13 mouse cellular contexts compared by ENCODE assay signal in genomic region chr11:44666741-44667140, GRCm38 (mm10). TPM values are rescaled to one million over a fixed set of nuclear protein-coding genes. Genes with fewer than 3 reads are reported as not detected.
DNase-seq lines count a peak whose midpoint lies in the region; ATAC-seq and TF ChIP-seq lines count a peak whose summit lies in the region.
"Had no signal": no experiment of that assay in that cellular context is flagged by ENCODE, and none has a peak within 500 bp of the region (broad histone marks: within the 10 kb centered on the region; RNA-seq: fewer than 3 reads in every experiment).

No protein-coding gene starts in this region.

- H3K4me1 ChIP-seq in kidney, embryonic 14.5 days (ENCODE audit: control insufficient read depth, insufficient read depth, low read length): peaks cover 11% of the 10 kb centered on the region; the same call in 1 of the 2 replicates
- no peaks in the 10 kb centered on the region for H3K4me1 ChIP-seq in cortical plate, adult 2 months (ENCODE audit: control insufficient read depth, insufficient read depth, low read length)

- 42% methylated on average over 4 of the region's 4 CpGs for WGBS in kidney, embryonic 14.5 days

- ATAC-seq in kidney, embryonic 14.5 days (ENCODE audit: low FRiP score, low TSS enrichment): 0 out of 2 replicates have a peak, but pooled peaks have one; percentile 10
- ATAC-seq: activated CD4-positive, CD25-positive, alpha-beta regulatory T cell, adult 4 months had no signal

- H3K4me3 ChIP-seq in gastrocnemius, adult 2 months: no peak overlapping the region
- H3K4me3 ChIP-seq in kidney, embryonic 14.5 days (ENCODE audit: low read length): no peak overlapping the region
- H3K4me3 ChIP-seq in cortical plate, adult 2 months (ENCODE audit: insufficient read depth, low read length): no peak overlapping the region

- H3K36me3 ChIP-seq in kidney, embryonic 14.5 days (ENCODE audit: control insufficient read depth, insufficient read depth, low read length): no peaks in the 10 kb centered on the region

- intact Hi-C loops in gastrocnemius, adult 2 months (cut with DNase I): loop anchor here (10.0 kb wide), 1 partner anchor 58 kb away; no protein-coding TSS in a partner anchor

- no peak overlapping the region for H3K4me2 ChIP-seq in kidney, embryonic 14.5 days (replicated peaks; ENCODE audit: low read depth, low read length)

- peak; percentile 29 for TF ChIP-seq CTCF in gastrocnemius, adult 2 months (IDR thresholded peaks at IDR 0.05)
- TF ChIP-seq CTCF in cortical plate, adult 2 months (IDR thresholded peaks at IDR 0.05; ENCODE audit: extremely low read depth, insufficient read depth, low read length): 0 out of 2 replicates have a peak, but pooled peaks have one; percentile 0

- H3K27me3 ChIP-seq in kidney, embryonic 14.5 days (ENCODE audit: control insufficient read depth, insufficient read depth, low read length): no peaks in the 10 kb centered on the region

- H3K27ac ChIP-seq in gastrocnemius, adult 2 months: peak overlapping the region; percentile 79
- H3K27ac ChIP-seq in kidney, embryonic 14.5 days (ENCODE audit: low read depth, low read length): no peak overlapping the region; the same call in 1 of the 2 replicates
- H3K27ac ChIP-seq in cortical plate, adult 2 months (ENCODE audit: insufficient read depth, low read length): no peak overlapping the region

- no peak overlapping the region for H3K9ac ChIP-seq in kidney, embryonic 14.5 days (ENCODE audit: low read depth, low read length)

- no peak for TF ChIP-seq POLR2A in cortical plate, adult 2 months (IDR thresholded peaks at IDR 0.05; ENCODE audit: extremely low read depth, insufficient read depth, low read length)

- no peaks in the 10 kb centered on the region for H3K9me3 ChIP-seq in kidney, embryonic 14.5 days (ENCODE audit: control insufficient read depth, low read length)

- DNase-seq in gastrocnemius, adult 2 months: no peak
- no peak for DNase-seq in gastrocnemius, postnatal 4 days (ENCODE audit: low spot score in 2 of 2)
- DNase-seq in kidney, adult 18-20 months: no peak
- DNase-seq in 3T3-L1 (ENCODE audit: low read depth, low spot score): peak; percentile 55
- no peak for DNase-seq in spleen, adult 12 weeks (ENCODE audit: low spot score)
- no peak for DNase-seq in spleen, postnatal 36 days (ENCODE audit: low spot score in 2 of 2)
- DNase-seq: cerebellum, adult 9-11 months; gastrocnemius, postnatal 36 days; thymus, postnatal 4 days had no signal

RNA-seq across cellular contexts. Expression of gene Ebf1, which starts 49.6 kb away (rescaled TPM):
- total RNA-seq in gastrocnemius, adult 2 months (2021): 10 to 100 TPM in 1 of 2 experiments, 1 to 10 TPM in 1; 9.4 to 10.3 TPM
- 10 to 100 TPM; 55.7 to 56.6 TPM for total RNA-seq in gastrocnemius, postnatal 4 days (2021)
- polyA plus RNA-seq in kidney, embryonic 14.5 days (2014; fragmentation: Nextera tagmentation; extraction: Ambion mirVana): 19.9 and 26.9 TPM in 2 replicates
- 3.0 and 3.8 TPM in 2 replicates for polyA plus RNA-seq in cortical plate, adult 2 months (2012; rRNA removed)
- total RNA-seq: MEL had no signal

Comparison
In these comparisons a context has a peak if more than half of its experiments do, and no peak if none do; other contexts are left out.
1. RNA of gene Ebf1, which starts 49.6 kb away (total RNA-seq): 55.7 to 56.6 TPM in gastrocnemius, postnatal 4 days; 9.4 to 10.3 TPM in gastrocnemius, adult 2 months; every median in the first group is over 4 times any median in the second.